Mouse (Mus musculus): Measurements from ENCODE around the gene Olfr524.

GRCm38 (mm10) chr7:140220375-140220774 is 14.6 kb upstream of the Olfr524 start:
- TF ChIP-seq CTCF (IDR thresholded peaks at IDR 0.05; ENCODE audit: low read depth), result no peak
- TF ChIP-seq EP300 (optimal IDR thresholded peaks at IDR 0.05), result no peak
